Mouse (Mus musculus): ENCODE results near the gene Mapk3.
"Not testable (repeated sequence)": the region's sequence is repeated elsewhere in the genome, so short reads cannot be mapped to it uniquely, and the experiment has no call there.

Gene Mapk3

GRCm38 (mm10) chr7:126759050-126759671 lies at the start of gene Mapk3:
Mapk3 (plus strand) TSS chr7:126759601.
- DNase-seq: peak; percentile 94

- DNase-seq: no peak
Measured at GRCm38 (mm10) chr7:126710266-126710665, 49.1 kb upstream of the Mapk3 start.

- DNase-seq: peak; percentile 55
Measured at GRCm38 (mm10) chr7:126711910-126712309, 47.5 kb upstream of the Mapk3 start.

GRCm38 (mm10) chr7:126715679-126716078 lies 43.7 kb upstream of the Mapk3 start:
- no peak for DNase-seq

GRCm38 (mm10) chr7:126717566-126717965 lies 41.8 kb upstream of the Mapk3 start:
- no peak for DNase-seq

- DNase-seq: peak; percentile 57
Measured at GRCm38 (mm10) chr7:126718787-126719337, 40.5 kb upstream of the Mapk3 start.

GRCm38 (mm10) chr7:126721635-126722034 lies 37.8 kb upstream of the Mapk3 start:
- DNase-seq: no peak

GRCm38 (mm10) chr7:126725077-126725476 lies 34.3 kb upstream of the Mapk3 start:
- no peak for DNase-seq

- no peak for DNase-seq
Measured at GRCm38 (mm10) chr7:126725667-126726066, 33.7 kb upstream of the Mapk3 start.

GRCm38 (mm10) chr7:126730256-126730789 lies 29.1 kb upstream of the Mapk3 start:
- DNase-seq: not testable (repeated sequence)

GRCm38 (mm10) chr7:126736122-126736521 lies 23.3 kb upstream of the Mapk3 start:
- no peak for DNase-seq

GRCm38 (mm10) chr7:126739551-126739950 lies 19.9 kb upstream of the Mapk3 start:
- no peak for DNase-seq

- no peak for DNase-seq
Measured at GRCm38 (mm10) chr7:126740132-126740735, 19.2 kb upstream of the Mapk3 start.

- no peak for DNase-seq
Measured at GRCm38 (mm10) chr7:126740977-126741376, 18.4 kb upstream of the Mapk3 start.

- DNase-seq: no peak
Measured at GRCm38 (mm10) chr7:126741452-126741851, 17.9 kb upstream of the Mapk3 start.

- no peak for DNase-seq
Measured at GRCm38 (mm10) chr7:126741964-126742482, 17.4 kb upstream of the Mapk3 start.

- DNase-seq: no peak
Measured at GRCm38 (mm10) chr7:126746066-126746465, 13.3 kb upstream of the Mapk3 start.

- DNase-seq: peak; percentile 36
Measured at GRCm38 (mm10) chr7:126746798-126747197, 12.6 kb upstream of the Mapk3 start.

GRCm38 (mm10) chr7:126748824-126749223 lies 10.6 kb upstream of the Mapk3 start:
- peak; percentile 45 for DNase-seq

- DNase-seq: peak; percentile 19
Measured at GRCm38 (mm10) chr7:126749582-126750343, 9.6 kb upstream of the Mapk3 start.

- peak; percentile 71 for DNase-seq
Measured at GRCm38 (mm10) chr7:126754866-126755265, 4.5 kb upstream of the Mapk3 start.

- DNase-seq: peak; percentile 21
Measured at GRCm38 (mm10) chr7:126758539-126758938, 862 bp upstream of the Mapk3 start.

Data from thymus, postnatal 4 days (tissue).